Mouse (Mus musculus): ENCODE results near the gene Rai2. TPM values are rescaled to one million over a fixed set of nuclear protein-coding genes. Genes with fewer than 3 reads are reported as not detected.

Rai2 gene
- polyA plus RNA-seq, 2 experiments = 0.25 to 0.37 TPM

DNA sequence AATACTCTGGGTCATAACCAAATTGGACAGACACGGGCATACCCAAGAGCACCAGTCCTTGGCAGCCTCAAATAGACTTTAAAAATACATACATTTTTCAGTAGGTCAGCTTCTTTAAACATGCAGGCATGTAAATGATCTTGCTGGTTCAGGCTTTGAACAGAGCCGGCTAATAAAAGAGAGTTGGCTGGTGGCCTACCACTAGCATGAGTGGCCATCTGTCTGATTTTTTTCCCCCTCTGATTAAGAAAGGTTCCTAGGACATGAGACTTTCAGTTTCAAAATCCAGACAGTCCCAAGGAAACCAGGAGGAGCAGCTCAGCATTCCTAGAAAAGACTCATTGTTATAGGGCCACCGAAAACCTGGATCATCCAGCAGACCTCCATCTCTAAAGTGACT lies 15.0 kb downstream of the Rai2 start:
- ATAC-seq (ENCODE audit: insufficient read depth) (no peak), DNase-seq (ENCODE audit: low read depth in 3 of 3, low spot score in 3 of 3) (no peak)
- Histone ChIP-seq H3K36me3 (replicated peaks; ENCODE audit: control insufficient read depth, insufficient read depth, low read depth) (no peaks in the 10 kb centered on the region), H3K27ac (no peak overlapping the region), H3K9ac (replicated peaks) (no peak overlapping the region), H3K27me3 (ENCODE audit: control insufficient read depth, insufficient read depth, low read length) (no peaks in the 10 kb centered on the region), H3K4me1 (replicated peaks; ENCODE audit: control insufficient read depth in 2 of 2, insufficient read depth in 2 of 2, low read length in 1 of 2) (no peaks in the 10 kb centered on the region), H3K9me3 (ENCODE audit: control insufficient read depth, low read length) (no peaks in the 10 kb centered on the region), H3K4me2 (ENCODE audit: low read depth) (no peak overlapping the region), H3K4me3 (ENCODE audit: insufficient read depth in 1 of 2, low read depth in 2 of 2, low read length in 2 of 2) (no peak overlapping the region)
- 72% methylated on average over 3 of the region's 3 CpGs for WGBS (ENCODE audit: insufficient replicate concordance)
- TF ChIP-seq EP300 (IDR thresholded peaks at IDR 0.05; ENCODE audit: low read depth) (no peak), CTCF (IDR thresholded peaks at IDR 0.05; ENCODE audit: low read depth) (no peak)

GRCm38 (mm10) chrX:161733581-161734309 lies 16.9 kb downstream of the Rai2 start:
- Histone ChIP-seq H3K36me3 (replicated peaks; ENCODE audit: control insufficient read depth, insufficient read depth, low read depth) (no peaks in the 10 kb centered on the region), H3K4me3 (ENCODE audit: insufficient read depth in 1 of 2, low read depth in 2 of 2, low read length in 2 of 2) (no peak overlapping the region), H3K27me3 (ENCODE audit: control insufficient read depth, insufficient read depth, low read length) (no peaks in the 10 kb centered on the region), H3K4me1 (replicated peaks; ENCODE audit: control insufficient read depth in 2 of 2, insufficient read depth in 2 of 2, low read length in 1 of 2) (no peaks in the 10 kb centered on the region), H3K27ac (no peak overlapping the region), H3K9ac (replicated peaks) (no peak overlapping the region), H3K9me3 (ENCODE audit: control insufficient read depth, low read length) (no peaks in the 10 kb centered on the region), H3K4me2 (ENCODE audit: low read depth) (no peak overlapping the region)
- TF ChIP-seq CTCF (IDR thresholded peaks at IDR 0.05; ENCODE audit: low read depth) = no peak
- no peak for TF ChIP-seq EP300 (IDR thresholded peaks at IDR 0.05; ENCODE audit: low read depth)
- ATAC-seq (ENCODE audit: insufficient read depth) (no peak), DNase-seq (ENCODE audit: low read depth in 3 of 3, low spot score in 3 of 3) (no peak)
- 68% methylated on average over 12 of the region's 12 CpGs for WGBS (ENCODE audit: insufficient replicate concordance)

DNA sequence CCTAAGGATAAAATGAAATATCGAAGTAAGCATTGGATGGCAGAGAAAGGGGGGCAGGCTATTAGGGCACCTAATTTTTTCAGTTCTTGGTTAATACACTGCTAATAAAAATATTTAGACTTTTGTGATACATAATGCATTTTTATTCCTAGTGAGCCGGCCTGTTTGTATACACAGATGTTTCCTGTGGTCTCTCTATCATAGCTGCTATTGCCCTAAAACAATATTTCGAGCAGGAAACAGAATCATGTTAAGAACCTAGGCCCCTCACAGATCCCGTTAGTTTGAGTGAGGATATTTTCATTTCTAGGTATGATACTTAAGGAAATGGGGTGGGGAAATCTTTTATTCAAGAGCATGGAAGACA lies 17.4 kb downstream of the Rai2 start:
- Histone ChIP-seq H3K27ac (no peak overlapping the region), H3K9ac (replicated peaks) (no peak overlapping the region), H3K27me3 (ENCODE audit: control insufficient read depth, insufficient read depth, low read length) (no peaks in the 10 kb centered on the region), H3K4me2 (ENCODE audit: low read depth) (no peak overlapping the region), H3K4me3 (ENCODE audit: insufficient read depth in 1 of 2, low read depth in 2 of 2, low read length in 2 of 2) (no peak overlapping the region), H3K36me3 (replicated peaks; ENCODE audit: control insufficient read depth, insufficient read depth, low read depth) (no peaks in the 10 kb centered on the region), H3K4me1 (replicated peaks; ENCODE audit: control insufficient read depth in 2 of 2, insufficient read depth in 2 of 2, low read length in 1 of 2) (no peaks in the 10 kb centered on the region), H3K9me3 (ENCODE audit: control insufficient read depth, low read length) (no peaks in the 10 kb centered on the region)
- TF ChIP-seq CTCF (IDR thresholded peaks at IDR 0.05; ENCODE audit: low read depth) (no peak), EP300 (IDR thresholded peaks at IDR 0.05; ENCODE audit: low read depth) (no peak)
- 55% methylated on average over 4 of the region's 4 CpGs for WGBS (ENCODE audit: insufficient replicate concordance)
- DNase-seq (ENCODE audit: low read depth in 3 of 3, low spot score in 3 of 3) (no peak), ATAC-seq (ENCODE audit: insufficient read depth) (no peak)

GRCm38 (mm10) chrX:161739374-161739773 lies 22.5 kb downstream of the Rai2 start:
- no peak for TF ChIP-seq EP300 (IDR thresholded peaks at IDR 0.05; ENCODE audit: low read depth)
- no peak for TF ChIP-seq CTCF (IDR thresholded peaks at IDR 0.05; ENCODE audit: low read depth)
- Histone ChIP-seq H3K4me3 (ENCODE audit: insufficient read depth in 1 of 2, low read depth in 2 of 2, low read length in 2 of 2) (no peak overlapping the region), H3K9ac (replicated peaks) (no peak overlapping the region), H3K36me3 (replicated peaks; ENCODE audit: control insufficient read depth, insufficient read depth, low read depth) (no peaks in the 10 kb centered on the region), H3K4me2 (ENCODE audit: low read depth) (no peak overlapping the region), H3K27me3 (ENCODE audit: control insufficient read depth, insufficient read depth, low read length) (no peaks in the 10 kb centered on the region), H3K27ac (no peak overlapping the region), H3K4me1 (replicated peaks; ENCODE audit: control insufficient read depth in 2 of 2, insufficient read depth in 2 of 2, low read length in 1 of 2) (no peaks in the 10 kb centered on the region), H3K9me3 (ENCODE audit: control insufficient read depth, low read length) (no peaks in the 10 kb centered on the region)
- DNase-seq (ENCODE audit: low read depth in 3 of 3, low spot score in 3 of 3) (no peak), ATAC-seq (ENCODE audit: insufficient read depth) (no peak)
- WGBS (ENCODE audit: insufficient replicate concordance) = 30% methylated on average over 1 of the region's 1 CpGs

- WGBS (ENCODE audit: insufficient replicate concordance) = 36% methylated on average over 3 of the region's 3 CpGs
Observed at GRCm38 (mm10) chrX:161743080-161743479, 26.2 kb downstream of the Rai2 start.

More at GRCm38 (mm10) chrX:161743080-161743479, 26.2 kb downstream of the Rai2 start:
- Histone ChIP-seq H3K9me3 (ENCODE audit: control insufficient read depth, low read length) (no peaks in the 10 kb centered on the region), H3K27ac (no peak overlapping the region), H3K27me3 (ENCODE audit: control insufficient read depth, insufficient read depth, low read length) (no peaks in the 10 kb centered on the region; the same call in 1 of the 2 replicates), H3K4me2 (ENCODE audit: low read depth) (no peak overlapping the region), H3K36me3 (replicated peaks; ENCODE audit: control insufficient read depth, insufficient read depth, low read depth) (no peaks in the 10 kb centered on the region), H3K9ac (replicated peaks) (no peak overlapping the region), H3K4me3 (ENCODE audit: insufficient read depth in 1 of 2, low read depth in 2 of 2, low read length in 2 of 2) (no peak overlapping the region), H3K4me1 (replicated peaks; ENCODE audit: control insufficient read depth in 2 of 2, insufficient read depth in 2 of 2, low read length in 1 of 2) (no peaks in the 10 kb centered on the region)
- no peak for DNase-seq (ENCODE audit: low read depth in 3 of 3, low spot score in 3 of 3)
- ATAC-seq (ENCODE audit: insufficient read depth) = no peak
- no peak for TF ChIP-seq EP300 (IDR thresholded peaks at IDR 0.05; ENCODE audit: low read depth)
- peak; percentile 36; the same call in 1 of the 2 replicates for TF ChIP-seq CTCF (IDR thresholded peaks at IDR 0.05; ENCODE audit: low read depth)

All from liver, embryonic 14.5 days (tissue).